Mouse (Mus musculus): ENCODE measurements around the gene Ceacam19. TPM values are rescaled to one million over a fixed set of nuclear protein-coding genes. Genes with fewer than 3 reads are reported as not detected.

The Ceacam19 gene
- total RNA-seq, 2 experiments from 2014 or later: not detected

GRCm38 (mm10) chr7:19841686-19842413 lies 45.9 kb downstream of the Ceacam19 start:
- no peak for DNase-seq (ENCODE audit: low spot score in 2 of 2)

DNA sequence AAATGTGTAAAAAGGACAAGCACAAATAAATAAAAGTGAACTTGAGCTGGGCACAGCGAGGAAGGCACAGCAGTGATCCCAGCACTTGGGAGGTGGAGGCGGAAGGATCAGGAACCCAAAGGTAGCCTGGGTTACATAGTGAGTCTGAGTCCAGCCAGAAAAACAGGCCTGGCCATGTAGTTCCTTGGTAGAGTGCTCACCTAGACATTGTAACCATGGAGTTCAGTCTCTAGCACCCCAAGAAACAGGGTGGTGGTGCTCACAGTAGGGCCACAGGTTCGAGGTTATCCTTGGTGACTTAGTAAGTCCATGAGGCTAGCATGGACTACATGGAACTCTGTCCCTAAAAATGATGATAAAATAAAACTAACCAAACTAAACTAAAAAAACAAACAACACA lies 46.8 kb downstream of the Ceacam19 start:
- no peak for DNase-seq (ENCODE audit: low spot score in 2 of 2)

- no peak for DNase-seq (ENCODE audit: low spot score in 2 of 2)
Measured at GRCm38 (mm10) chr7:19840371-19840770, 47.4 kb downstream of the Ceacam19 start.

GRCm38 (mm10) chr7:19836843-19837242 lies 50.9 kb downstream of the Ceacam19 start:
- DNase-seq (ENCODE audit: low spot score in 2 of 2): no peak

- DNase-seq (ENCODE audit: low spot score in 2 of 2): no peak
Measured at GRCm38 (mm10) chr7:19834055-19834454, 53.7 kb downstream of the Ceacam19 start.

DNA sequence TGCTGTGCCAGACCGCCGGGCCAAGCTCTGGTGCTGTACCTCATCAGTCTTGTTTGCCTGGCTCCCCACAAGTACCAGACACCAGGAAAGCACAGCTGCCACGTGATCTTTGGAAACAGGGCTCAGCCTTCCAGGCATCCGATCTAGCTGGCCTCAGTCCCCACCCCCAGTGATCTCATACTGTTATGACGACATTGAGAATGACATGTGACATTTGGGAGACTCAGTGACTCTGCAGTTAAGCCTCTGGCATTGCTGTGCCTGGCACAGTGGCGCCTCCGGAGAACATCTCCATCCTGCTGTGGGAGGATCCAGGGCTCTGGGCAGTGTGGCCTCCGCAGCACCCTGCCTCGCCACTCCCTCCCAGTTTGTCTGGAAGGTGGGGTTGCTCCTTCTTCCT lies 55.9 kb downstream of the Ceacam19 start:
- no peak for DNase-seq (ENCODE audit: low spot score in 2 of 2)

DNA sequence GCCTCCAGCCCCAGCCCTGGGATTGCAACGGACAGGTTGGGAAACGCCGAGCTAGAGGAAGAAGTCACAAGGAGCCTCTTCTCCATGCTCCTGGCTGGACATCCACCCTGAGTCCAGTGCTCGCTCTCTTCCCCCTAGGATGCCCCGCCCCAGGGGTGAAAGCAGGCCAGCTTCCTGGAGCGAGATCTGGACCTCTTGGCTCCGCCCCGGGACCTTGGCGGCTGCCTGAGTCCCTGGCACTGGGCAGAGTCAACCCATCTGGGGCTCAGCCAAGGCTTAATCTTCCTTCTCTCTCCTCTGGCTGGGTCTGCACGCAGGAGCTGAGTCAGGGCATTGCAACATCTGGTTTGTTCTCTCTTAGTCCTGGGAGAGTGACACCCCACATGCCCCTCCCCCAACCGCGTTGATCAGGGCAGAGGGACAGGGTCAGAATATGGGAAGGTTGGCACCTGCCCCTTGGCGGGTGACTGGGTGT lies 57.0 kb downstream of the Ceacam19 start:
- DNase-seq (ENCODE audit: low spot score in 2 of 2): peak in 1 of 2 experiments; percentile 39

GRCm38 (mm10) chr7:19829694-19830093 lies 58.1 kb downstream of the Ceacam19 start:
- DNase-seq (ENCODE audit: low spot score in 2 of 2): no peak

DNA sequence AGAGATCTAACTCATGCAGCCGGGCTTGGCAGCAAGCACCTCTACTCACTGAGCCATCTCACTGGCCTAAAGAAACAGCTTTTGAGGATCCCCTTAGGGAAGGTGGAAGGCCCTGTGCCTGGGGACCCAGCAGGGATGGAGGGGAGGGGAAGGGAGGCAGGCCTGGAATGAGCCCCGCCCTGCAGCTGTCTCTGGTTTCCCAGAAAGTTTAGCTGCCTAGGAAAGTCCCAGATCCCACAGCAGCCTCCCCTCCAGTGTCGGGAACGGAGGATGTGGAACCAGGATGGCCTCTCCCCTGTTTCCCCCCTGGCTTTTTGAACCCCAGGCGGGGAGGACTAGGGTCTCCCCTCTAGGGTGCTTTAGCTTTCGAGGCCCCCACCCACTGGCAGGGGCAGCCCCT lies 61.0 kb downstream of the Ceacam19 start:
- no peak for DNase-seq (ENCODE audit: low spot score in 2 of 2)

Other genes starting within 250 kb of the Ceacam19 start
- 100 to 1,000 TPM; 151 to 160 TPM for gene Clptm1, start 222.9 kb downstream of the Ceacam19 start, total RNA-seq (2021)
- gene Apoc2, start 210.0 kb downstream of the Ceacam19 start, total RNA-seq (2021): not detected
- gene Gm44805, start 206.5 kb downstream of the Ceacam19 start, total RNA-seq (2021): not detected
- not detected for gene Apoc4, start 206.5 kb downstream of the Ceacam19 start, total RNA-seq (2021)
- 1 to 10 TPM; 6.1 to 6.8 TPM for gene Apoc1, start 195.3 kb downstream of the Ceacam19 start, total RNA-seq (2021)
- 1,000 to 10,000 TPM; 2,679 to 2,697 TPM for gene Apoe, start 188.8 kb downstream of the Ceacam19 start, total RNA-seq (2021)
- gene Tomm40, start 172.5 kb downstream of the Ceacam19 start, total RNA-seq (2021): 100 to 1,000 TPM; 105 to 115 TPM
- 10 to 100 TPM; 11.6 to 12.7 TPM for gene Nectin2, start 137.5 kb downstream of the Ceacam19 start, total RNA-seq (2021)
- 10 to 100 TPM in 1 of 2 experiments, 1 to 10 TPM in 1; 8.8 to 14.0 TPM for gene Bcam, start 116.9 kb downstream of the Ceacam19 start, total RNA-seq (2021)
- gene Cblc, start 91.2 kb downstream of the Ceacam19 start, total RNA-seq (2021): not detected
- under 1 TPM; 0.38 to 0.78 TPM for gene Bcl3, start 65.2 kb downstream of the Ceacam19 start, total RNA-seq (2021)
- gene Gm19345, start 36.0 kb downstream of the Ceacam19 start, total RNA-seq (2021): 1 to 10 TPM; 3.0 to 3.3 TPM
- gene Ceacam16, start 26.7 kb downstream of the Ceacam19 start, total RNA-seq (2021): not detected
- 10 to 100 TPM; 10.4 to 11.3 TPM for gene Pvr, start 33.2 kb upstream of the Ceacam19 start, total RNA-seq (2021)
- gene Igsf23, start 62.8 kb upstream of the Ceacam19 start, total RNA-seq (2021): not detected
- gene Ceacam20, start 77.4 kb upstream of the Ceacam19 start, total RNA-seq (2021): not detected
- gene Nlrp9b, start 103.5 kb upstream of the Ceacam19 start, total RNA-seq (2021): not detected
- gene Vmn1r91, start 211.7 kb upstream of the Ceacam19 start, total RNA-seq (2021): not detected
- not detected for gene Gm16442, start 234.6 kb upstream of the Ceacam19 start, total RNA-seq (2021)

All from layer of hippocampus, postnatal 14 days (tissue).